Mouse (Mus musculus): Measurements from ENCODE around the gene Hist1h4a. TPM values are rescaled to one million over a fixed set of nuclear protein-coding genes. Genes with fewer than 3 reads are reported as not detected.

Gene Hist1h4a
- polyA plus RNA-seq, 3 experiments from 2014 or later, result 3.1 TPM; not detected in 2

Other genes with a start within 250 kb of the Hist1h4a start
- gene Hist1h4h, start 230.2 kb downstream of the Hist1h4a start, polyA plus RNA-seq (2017; shearing (Covaris generic)), result 1 to 10 TPM; 3.9 to 8.3 (median 7.0) TPM
- not detected for gene Hist1h2af, start 227.3 kb downstream of the Hist1h4a start, polyA plus RNA-seq (2017; shearing (Covaris generic))
- 1 to 10 TPM in 1 of 3 experiments, not detected in 2; 1.5 TPM for gene Hist1h3g, start 225.8 kb downstream of the Hist1h4a start, polyA plus RNA-seq (2017; shearing (Covaris generic))
- gene Hist1h2bh, start 217.8 kb downstream of the Hist1h4a start, polyA plus RNA-seq (2017; shearing (Covaris generic)), result under 1 TPM in 2 of 3 experiments, not detected in 1; 0.38 to 0.89 TPM
- gene Hist1h3f, start 217.2 kb downstream of the Hist1h4a start, polyA plus RNA-seq (2017; shearing (Covaris generic)), result 1 to 10 TPM in 1 of 3 experiments, under 1 TPM in 2; 0.73 to 1.5 (median 0.74) TPM
- 1 to 10 TPM in 1 of 3 experiments, not detected in 2; 3.2 TPM for gene Hist1h4f, start 209.6 kb downstream of the Hist1h4a start, polyA plus RNA-seq (2017; shearing (Covaris generic))
- gene Hist1h1d, start 208.0 kb downstream of the Hist1h4a start, polyA plus RNA-seq (2017; shearing (Covaris generic)), result under 1 TPM; 0.20 to 0.36 (median 0.34) TPM
- 1 to 10 TPM in 2 of 3 experiments, under 1 TPM in 1; 0.89 to 4.0 (median 4.0) TPM for gene Hist1h3e, start 198.9 kb downstream of the Hist1h4a start, polyA plus RNA-seq (2017; shearing (Covaris generic))
- 100 to 1,000 TPM in 1 of 3 experiments, 10 to 100 TPM in 1, 1 to 10 TPM in 1; 5.9 to 223 (median 14.6) TPM for gene Hist1h2ae, start 190.0 kb downstream of the Hist1h4a start, polyA plus RNA-seq (2017; shearing (Covaris generic))
- gene Hist1h2bg, start 189.8 kb downstream of the Hist1h4a start, polyA plus RNA-seq (2017; shearing (Covaris generic)), result 10 to 100 TPM in 1 of 3 experiments, 1 to 10 TPM in 2; 2.4 to 13.2 (median 9.8) TPM
- gene Hist1h2bf, start 187.0 kb downstream of the Hist1h4a start, polyA plus RNA-seq (2017; shearing (Covaris generic)), result not detected
- gene Hist1h2ad, start 186.8 kb downstream of the Hist1h4a start, polyA plus RNA-seq (2017; shearing (Covaris generic)), result under 1 TPM in 1 of 3 experiments, not detected in 2; 0.99 TPM
- gene Hist1h3d, start 185.5 kb downstream of the Hist1h4a start, polyA plus RNA-seq (2017; shearing (Covaris generic)), result 1 to 10 TPM in 1 of 3 experiments, under 1 TPM in 1, not detected in 1; 0.56 to 1.3 TPM
- gene Hist1h4d, start 179.6 kb downstream of the Hist1h4a start, polyA plus RNA-seq (2017; shearing (Covaris generic)), result 10 to 100 TPM; 20.7 to 55.4 (median 27.7) TPM
- gene Hist1h2be, start 140.1 kb downstream of the Hist1h4a start, polyA plus RNA-seq (2017; shearing (Covaris generic)), result 1 to 10 TPM in 2 of 3 experiments, under 1 TPM in 1; 0.92 to 3.6 (median 3.0) TPM
- 10 to 100 TPM in 1 of 3 experiments, 1 to 10 TPM in 2; 6.7 to 25.3 (median 9.4) TPM for gene Hist1h1e, start 138.7 kb downstream of the Hist1h4a start, polyA plus RNA-seq (2017; shearing (Covaris generic))
- under 1 TPM; 0.43 to 0.47 (median 0.47) TPM for gene Hist1h2ac, start 77.3 kb downstream of the Hist1h4a start, polyA plus RNA-seq (2017; shearing (Covaris generic))
- gene Hist1h2bc, start 77.0 kb downstream of the Hist1h4a start, polyA plus RNA-seq (2017; shearing (Covaris generic)), result 1 to 10 TPM in 2 of 3 experiments, under 1 TPM in 1; 0.52 to 3.6 (median 3.3) TPM
- not detected for gene Hist1h1t, start 65.4 kb downstream of the Hist1h4a start, polyA plus RNA-seq (2017; shearing (Covaris generic))
- 1 to 10 TPM; 2.1 to 9.3 (median 4.2) TPM for gene Hist1h4c, start 62.8 kb downstream of the Hist1h4a start, polyA plus RNA-seq (2017; shearing (Covaris generic))
- 1 to 10 TPM in 1 of 3 experiments, under 1 TPM in 1, not detected in 1; 0.32 to 1.7 TPM for gene Hfe, start 50.4 kb downstream of the Hist1h4a start, polyA plus RNA-seq (2017; shearing (Covaris generic))
- gene Hist1h1c, start 22.4 kb downstream of the Hist1h4a start, polyA plus RNA-seq (2017; shearing (Covaris generic)), result 10 to 100 TPM in 2 of 3 experiments, 1 to 10 TPM in 1; 8.7 to 14.8 (median 11.1) TPM
- 1 to 10 TPM in 1 of 3 experiments, not detected in 2; 2.5 TPM for gene Hist1h3c, start 15.6 kb downstream of the Hist1h4a start, polyA plus RNA-seq (2017; shearing (Covaris generic))
- 1 to 10 TPM in 2 of 3 experiments, not detected in 1; 2.5 to 2.8 TPM for gene Hist1h2bb, start 14.5 kb downstream of the Hist1h4a start, polyA plus RNA-seq (2017; shearing (Covaris generic))
- gene Hist1h2ab, start 10.1 kb downstream of the Hist1h4a start, polyA plus RNA-seq (2017; shearing (Covaris generic)), result 10 to 100 TPM in 1 of 3 experiments, not detected in 2; 14.8 TPM
- 1 to 10 TPM in 1 of 3 experiments, not detected in 2; 1.1 TPM for gene Hist1h3b, start 9.0 kb downstream of the Hist1h4a start, polyA plus RNA-seq (2017; shearing (Covaris generic))
- gene Hist1h4b, start 4.2 kb downstream of the Hist1h4a start, polyA plus RNA-seq (2017; shearing (Covaris generic)), result 10 to 100 TPM in 1 of 3 experiments, 1 to 10 TPM in 1, not detected in 1; 4.1 to 20.2 TPM
- 1 to 10 TPM in 1 of 3 experiments, not detected in 2; 1.6 TPM for gene Hist1h3a, start 1.2 kb upstream of the Hist1h4a start, polyA plus RNA-seq (2017; shearing (Covaris generic))
- 1 to 10 TPM; 2.5 to 6.1 (median 3.4) TPM for gene Hist1h1a, start 2.4 kb upstream of the Hist1h4a start, polyA plus RNA-seq (2017; shearing (Covaris generic))
- gene Trim38, start 8.7 kb upstream of the Hist1h4a start, polyA plus RNA-seq (2017; shearing (Covaris generic)), result not detected
- gene Slc17a2, start 45.8 kb upstream of the Hist1h4a start, polyA plus RNA-seq (2017; shearing (Covaris generic)), result not detected
- gene Slc17a3, start 78.2 kb upstream of the Hist1h4a start, polyA plus RNA-seq (2017; shearing (Covaris generic)), result not detected
- gene Slc17a1, start 106.5 kb upstream of the Hist1h4a start, polyA plus RNA-seq (2017; shearing (Covaris generic)), result not detected
- gene Slc17a4, start 153.8 kb upstream of the Hist1h4a start, polyA plus RNA-seq (2017; shearing (Covaris generic)), result under 1 TPM in 1 of 3 experiments, not detected in 2; 0.12 TPM
- not detected for gene Hist1h2ba, start 172.9 kb upstream of the Hist1h4a start, polyA plus RNA-seq (2017; shearing (Covaris generic))
- gene Hist1h2aa, start 173.2 kb upstream of the Hist1h4a start, polyA plus RNA-seq (2017; shearing (Covaris generic)), result not detected
- gene Scgn, start 230.0 kb upstream of the Hist1h4a start, polyA plus RNA-seq (2017; shearing (Covaris generic)), result not detected

All from inflammation-experienced regulatory T-cells, adult 6 months (primary cell).